Mouse (Mus musculus) liver, adult 2 months (tissue): Measurements from ENCODE around the gene Mrps25.

Source experiments
- CTCF ChIP-seq: fragments of 200-500 bp; IDR thresholded peaks from 2 replicates; pipeline ENCODE4 v1.5.1; 2011; ENCODE audit warnings: low read depth, low read length, control low read depth
- POLR2A ChIP-seq: fragments of 200-500 bp; IDR thresholded peaks from 2 replicates; pipeline ENCODE4 v1.6.1; 2011; ENCODE audit warnings: low read length, control low read depth; ENCODE audit not compliant: insufficient read depth; ENCODE audit errors: extremely low read depth

DNA sequence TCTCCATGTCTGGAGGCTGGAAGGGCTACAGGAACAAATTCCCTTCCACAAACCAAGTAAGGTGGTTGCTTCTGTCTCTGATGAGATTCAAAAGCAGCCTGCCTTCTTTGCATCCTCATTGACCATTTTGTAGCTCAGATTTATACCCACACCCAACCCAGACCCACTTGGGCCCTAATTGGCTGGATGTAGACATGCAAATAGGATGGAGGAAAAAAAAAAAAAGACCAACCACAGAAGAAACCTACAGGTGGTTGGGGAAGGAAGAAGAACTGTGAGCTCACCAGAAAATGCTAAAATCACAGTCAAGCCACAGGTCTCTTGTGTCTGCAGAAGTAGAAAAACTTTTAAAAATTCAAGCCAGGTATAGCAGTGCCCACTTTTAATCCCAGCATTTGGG, 45.3 kb upstream of the Mrps25 start:
- TF ChIP-seq CTCF: no peak
- TF ChIP-seq POLR2A: no peak
